Mouse (Mus musculus) gastrocnemius, adult 2 months (tissue): ENCODE data around the gene Cilp. TPM values are rescaled to one million over a fixed set of nuclear protein-coding genes. Genes with fewer than 3 reads are reported as not detected.

Experiments
- DNase-seq: peaks from one replicate; pipeline ENCODE4 v3.0.0; 2022
- H3K27ac ChIP-seq: fragments of 200-600 bp; 2 replicates; pipeline ENCODE4 v1.8.1; 2022; ENCODE audit warnings: mild to moderate bottlenecking
- H3K4me3 ChIP-seq: fragments of 200-600 bp; 2 replicates; pipeline ENCODE4 v1.8.1; 2022; ENCODE audit warnings: mild to moderate bottlenecking, moderate library complexity
- CTCF ChIP-seq: fragments of 200-600 bp; IDR thresholded peaks from 2 replicates; pipeline ENCODE4 v1.8.1; 2022; ENCODE audit warnings: antibody characterized with exemption, mild to moderate bottlenecking, moderate library complexity
- intact Hi-C: fragments of 180-260 bp; cut with DNase I; formaldehyde crosslinking; loops from one replicate; pipeline ENCODE4 v1.15.1; 2025
- total RNA-seq, 2 experiments: library from RNA; stranded (reverse); gene quantifications; 2 replicates each; pipeline ENCODE4 v1.2.3; 2021

The Cilp gene
- total RNA-seq, 2 experiments from 2014 or later: 13.0 to 35.4 TPM

- H3K4me3 ChIP-seq: no peak overlapping the region
- intact Hi-C loops: no loop called here
- DNase-seq: peak; percentile 67
- peak overlapping the region; percentile 71 for H3K27ac ChIP-seq
- TF ChIP-seq CTCF: no peak
Observed at GRCm38 (mm10) chr9:65237616-65238015, 27.4 kb upstream of the Cilp start.

- intact Hi-C loops: no loop called here
- TF ChIP-seq CTCF: no peak
- peak; percentile 49 for DNase-seq
Observed at GRCm38 (mm10) chr9:65238191-65238760, 26.7 kb upstream of the Cilp start.

GRCm38 (mm10) chr9:65239176-65239575 is 25.8 kb upstream of the Cilp start:
- intact Hi-C loops: no loop called here
- TF ChIP-seq CTCF: no peak
- H3K4me3 ChIP-seq: no peak overlapping the region
- H3K27ac ChIP-seq: no peak overlapping the region
- no peak for DNase-seq

More at GRCm38 (mm10) chr9:65238191-65238760, 26.7 kb upstream of the Cilp start:
- H3K4me3 ChIP-seq: no peak overlapping the region
- peak overlapping the region; percentile 71 for H3K27ac ChIP-seq

GRCm38 (mm10) chr9:65239731-65240130 is 25.2 kb upstream of the Cilp start:
- TF ChIP-seq CTCF: peak; percentile 20; the same call in 1 of the 2 replicates
- intact Hi-C loops: no loop called here
- H3K27ac ChIP-seq: no peak overlapping the region
- H3K4me3 ChIP-seq: no peak overlapping the region
- no peak for DNase-seq

- intact Hi-C loops: no loop called here
- Histone ChIP-seq H3K27ac (no peak overlapping the region), H3K4me3 (no peak overlapping the region)
- no peak for DNase-seq
- no peak for TF ChIP-seq CTCF
Observed at GRCm38 (mm10) chr9:65240587-65240986, 24.4 kb upstream of the Cilp start.

- no peak for TF ChIP-seq CTCF
- intact Hi-C loops: no loop called here
- no peak for DNase-seq
- no peak overlapping the region for H3K27ac ChIP-seq
- no peak overlapping the region for H3K4me3 ChIP-seq
Observed at GRCm38 (mm10) chr9:65241973-65242372, 23.0 kb upstream of the Cilp start.

GRCm38 (mm10) chr9:65243249-65243648 is 21.7 kb upstream of the Cilp start:
- Histone ChIP-seq H3K4me3 (no peak overlapping the region), H3K27ac (peak overlapping the region; percentile 28)
- no peak for TF ChIP-seq CTCF
- intact Hi-C loops: no loop called here
- no peak for DNase-seq

GRCm38 (mm10) chr9:65244036-65244806 is 20.8 kb upstream of the Cilp start:
- no peak for DNase-seq
- Histone ChIP-seq H3K27ac (peak overlapping the region; percentile 28), H3K4me3 (no peak overlapping the region)
- intact Hi-C loops: no loop called here
- TF ChIP-seq CTCF: no peak

GRCm38 (mm10) chr9:65247502-65248376 is 17.2 kb upstream of the Cilp start:
- peak; percentile 68 for DNase-seq
- intact Hi-C loops: no loop called here

GRCm38 (mm10) chr9:65248377-65248690 is 16.6 kb upstream of the Cilp start:
- intact Hi-C loops: no loop called here
- DNase-seq: peak; percentile 57
- H3K4me3 ChIP-seq: no peak overlapping the region
- peak overlapping the region; percentile 60 for H3K27ac ChIP-seq
- no peak for TF ChIP-seq CTCF

More at GRCm38 (mm10) chr9:65247502-65248376, 17.2 kb upstream of the Cilp start:
- Histone ChIP-seq H3K4me3 (no peak overlapping the region), H3K27ac (peak overlapping the region; percentile 60)
- no peak for TF ChIP-seq CTCF

GRCm38 (mm10) chr9:65252026-65252425 is 13.0 kb upstream of the Cilp start:
- intact Hi-C loops: no loop called here
- Histone ChIP-seq H3K4me3 (no peak overlapping the region), H3K27ac (no peak overlapping the region)
- peak; percentile 72 for DNase-seq
- TF ChIP-seq CTCF: no peak

GRCm38 (mm10) chr9:65255906-65256600 is 8.9 kb upstream of the Cilp start:
- no peak for TF ChIP-seq CTCF
- intact Hi-C loops: no loop called here
- Histone ChIP-seq H3K4me3 (no peak overlapping the region), H3K27ac (peak overlapping the region; percentile 38; the same call in 1 of the 2 replicates)
- peak; percentile 66 for DNase-seq
